Mouse (Mus musculus): ENCODE data around the gene Tango2.

- TF ChIP-seq CTCF (conservative IDR thresholded peaks at IDR 0.05; ENCODE audit: low read length) = no peak
- no peak for TF ChIP-seq NANOG (IDR thresholded peaks at IDR 0.05; ENCODE audit: borderline replicate concordance, low read length)
Observed at GRCm38 (mm10) chr16:18288166-18288565, 59.7 kb downstream of the Tango2 start.

All from E14TG2a.4 (cell line).